Mouse (Mus musculus): ENCODE measurements around the gene Ado.

Ado gene

DNA sequence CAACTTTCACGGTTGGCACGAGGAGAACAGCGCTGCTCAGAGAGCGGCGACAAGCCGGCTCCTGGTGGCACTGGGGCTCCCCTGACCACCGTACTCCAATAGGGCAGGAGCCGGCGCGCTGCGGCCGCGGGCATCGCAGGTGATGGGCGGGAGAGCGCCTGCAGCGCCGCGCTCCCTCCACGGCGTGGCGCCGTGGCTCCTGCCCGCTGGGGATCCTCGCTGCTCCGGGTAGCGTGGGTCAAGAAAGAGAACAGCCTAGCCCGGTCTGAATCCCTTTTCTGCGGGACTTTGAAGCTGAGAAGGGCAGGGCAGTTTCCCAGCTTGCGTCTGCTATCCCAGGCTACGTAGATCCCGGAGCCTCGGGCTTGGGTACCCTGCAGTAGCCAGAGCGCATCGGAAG lies 12.8 kb downstream of the Ado start:
- peak; percentile 55 for DNase-seq

GRCm38 (mm10) chr10:67535256-67535655 lies 13.5 kb downstream of the Ado start, which contains the start of gene Egr2:
Egr2 (plus strand) TSS chr10:67535475.
- DNase-seq: peak; percentile 39

DNA sequence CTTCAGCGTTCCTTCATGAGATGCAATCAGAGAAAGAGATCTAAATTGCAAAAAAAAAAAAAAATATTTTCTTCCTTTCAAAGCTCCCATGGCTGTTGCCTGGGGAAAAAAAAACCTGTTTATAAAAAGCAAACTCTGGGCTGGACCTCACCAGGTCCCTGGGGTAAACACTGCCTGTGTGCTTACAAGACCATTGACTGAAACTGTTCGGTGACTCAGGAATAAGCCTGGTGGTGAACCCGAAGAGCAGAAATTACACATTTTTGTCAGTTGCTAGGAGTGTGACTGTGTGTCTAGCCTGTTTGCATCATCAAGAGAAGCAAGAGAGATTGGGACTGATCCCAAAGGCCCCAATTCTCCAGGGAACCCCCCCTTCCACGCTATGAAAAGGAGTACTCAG lies 19.0 kb downstream of the Ado start:
- DNase-seq: no peak

- DNase-seq: no peak
Measured at GRCm38 (mm10) chr10:67526435-67526834, 22.3 kb downstream of the Ado start.

GRCm38 (mm10) chr10:67524694-67525093 lies 24.1 kb downstream of the Ado start:
- no peak for DNase-seq

DNA sequence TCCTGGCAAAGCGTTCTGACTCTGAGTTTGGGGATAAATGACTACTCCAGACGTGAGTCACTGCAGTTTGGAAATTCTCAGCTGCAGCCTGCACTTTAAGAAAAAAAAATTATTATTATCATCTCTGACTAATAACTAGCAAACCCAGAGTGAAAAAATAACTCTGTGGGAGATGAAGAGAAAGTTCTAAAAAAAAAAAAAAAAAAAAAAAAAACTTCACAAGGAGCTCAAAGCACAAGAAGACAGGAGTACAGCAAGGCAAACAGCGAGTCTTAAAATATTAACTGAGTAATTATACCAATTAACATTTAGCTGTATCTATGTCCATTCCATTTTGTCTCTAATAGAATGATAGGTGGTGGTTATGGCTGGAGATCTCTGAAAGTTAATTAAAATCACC lies 24.6 kb downstream of the Ado start:
- no peak for DNase-seq

GRCm38 (mm10) chr10:67518733-67519132 lies 30.0 kb downstream of the Ado start:
- no peak for DNase-seq

DNA sequence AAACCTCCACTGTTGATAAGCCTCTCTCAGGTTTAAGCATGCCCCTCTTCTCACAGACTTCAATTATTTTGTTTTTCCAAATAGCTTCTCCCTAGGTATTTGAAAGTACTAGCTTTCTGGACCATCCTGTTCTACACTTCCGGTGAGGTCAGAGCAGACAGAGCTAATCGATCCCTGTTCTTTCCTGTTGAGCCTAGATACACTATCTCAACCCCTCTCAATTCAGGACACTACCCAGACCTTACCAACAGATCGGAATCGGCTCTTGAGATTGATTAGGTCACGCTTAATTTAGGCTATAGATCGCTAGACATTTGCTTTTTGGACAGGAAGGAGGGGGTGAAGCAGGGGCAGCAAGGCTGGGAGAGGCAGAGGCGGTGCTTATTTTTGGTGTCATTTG lies 35.9 kb downstream of the Ado start:
- no peak for DNase-seq

DNA sequence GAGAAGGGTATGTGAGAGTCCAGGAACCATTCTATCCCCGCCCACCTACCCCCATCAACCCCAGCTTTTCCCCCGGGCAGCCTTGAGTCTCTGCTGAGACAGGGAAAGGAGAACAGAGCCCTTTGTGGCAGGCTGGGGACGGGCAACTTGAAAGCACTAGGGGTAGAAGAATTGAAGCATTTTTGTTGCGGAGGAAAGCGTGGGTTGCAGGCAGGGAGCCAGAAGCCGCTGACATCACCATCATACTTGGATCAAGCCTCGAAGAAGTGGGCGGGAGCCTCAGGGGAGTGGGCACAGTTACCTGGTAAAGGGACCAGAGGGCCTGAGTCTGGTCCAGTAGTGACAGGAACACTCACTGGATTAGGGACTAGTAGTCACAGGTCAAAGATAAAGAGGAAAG lies 36.5 kb downstream of the Ado start:
- DNase-seq: no peak

DNA sequence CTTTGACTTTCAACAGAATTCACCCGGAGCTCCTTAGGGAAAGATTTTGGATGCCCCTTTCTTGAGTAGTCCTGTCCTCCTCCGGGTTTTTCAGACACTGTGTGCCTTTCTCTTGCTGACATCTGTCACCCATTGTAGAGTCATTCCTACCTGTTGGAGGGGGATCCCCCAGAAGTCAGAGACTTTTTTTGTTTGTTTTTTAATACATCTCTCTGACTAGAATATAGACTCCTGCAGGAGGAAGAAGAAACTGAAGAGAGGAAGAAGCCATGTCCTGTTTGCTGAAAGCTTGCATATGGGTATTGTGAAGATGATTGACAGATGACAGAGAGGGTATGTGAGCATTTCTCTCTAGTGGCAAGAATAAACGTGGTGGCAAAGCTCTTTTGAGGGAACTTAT lies 43.5 kb downstream of the Ado start:
- DNase-seq: no peak

DNA sequence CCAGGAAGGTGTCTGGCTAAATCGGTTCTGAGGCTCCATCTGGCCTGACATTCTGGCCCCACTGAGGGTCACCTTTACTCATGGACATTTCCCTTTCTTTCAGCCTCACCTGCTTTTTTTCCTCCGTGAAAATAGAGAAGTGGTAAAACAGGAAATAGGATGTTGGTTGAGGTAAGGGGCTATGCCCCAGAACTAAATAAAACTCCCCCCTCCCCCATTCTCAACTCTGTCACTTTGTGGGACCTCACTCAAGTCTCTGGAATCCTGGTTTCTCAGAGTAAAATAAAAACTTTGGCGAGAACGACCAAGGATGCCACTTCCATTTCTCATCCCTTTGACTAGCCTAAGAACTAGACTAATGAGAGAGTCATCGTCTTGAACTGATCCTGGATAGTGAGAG lies 44.7 kb downstream of the Ado start:
- DNase-seq: no peak

DNA sequence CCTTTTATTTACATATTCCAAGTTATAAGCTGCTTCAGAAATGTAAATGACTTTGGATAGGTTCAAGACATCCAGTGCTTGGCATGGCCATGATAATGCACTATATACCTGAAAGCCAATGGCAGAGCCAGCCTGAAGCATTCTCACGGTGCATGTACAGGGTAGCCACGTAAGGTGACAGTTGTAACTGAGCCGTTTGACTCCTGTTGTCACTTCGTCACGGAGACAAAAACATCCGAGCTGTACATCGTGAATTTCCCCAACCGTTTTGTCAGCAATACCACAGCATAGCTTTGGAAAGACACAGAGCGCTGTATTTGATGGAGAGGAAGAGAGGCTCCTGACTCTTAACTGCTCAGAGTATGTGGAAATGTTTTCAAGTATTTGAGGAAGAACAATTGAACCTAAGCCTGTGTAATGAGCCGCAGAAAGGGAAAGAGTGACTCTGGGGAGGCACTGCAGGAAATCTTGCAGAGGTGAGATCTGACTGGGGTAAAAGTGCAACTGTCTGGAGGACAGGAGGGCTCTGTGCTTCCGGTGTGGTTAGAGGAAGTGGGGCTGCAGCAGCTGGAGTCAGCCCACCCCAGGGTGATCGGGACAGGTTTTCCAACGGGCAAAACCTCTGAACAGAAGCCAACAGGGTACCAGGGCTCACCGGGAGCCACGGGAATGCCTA lies 45.3 kb downstream of the Ado start:
- DNase-seq: no peak

- DNase-seq: no peak
Measured at GRCm38 (mm10) chr10:67497951-67498350, 50.8 kb downstream of the Ado start.

DNA sequence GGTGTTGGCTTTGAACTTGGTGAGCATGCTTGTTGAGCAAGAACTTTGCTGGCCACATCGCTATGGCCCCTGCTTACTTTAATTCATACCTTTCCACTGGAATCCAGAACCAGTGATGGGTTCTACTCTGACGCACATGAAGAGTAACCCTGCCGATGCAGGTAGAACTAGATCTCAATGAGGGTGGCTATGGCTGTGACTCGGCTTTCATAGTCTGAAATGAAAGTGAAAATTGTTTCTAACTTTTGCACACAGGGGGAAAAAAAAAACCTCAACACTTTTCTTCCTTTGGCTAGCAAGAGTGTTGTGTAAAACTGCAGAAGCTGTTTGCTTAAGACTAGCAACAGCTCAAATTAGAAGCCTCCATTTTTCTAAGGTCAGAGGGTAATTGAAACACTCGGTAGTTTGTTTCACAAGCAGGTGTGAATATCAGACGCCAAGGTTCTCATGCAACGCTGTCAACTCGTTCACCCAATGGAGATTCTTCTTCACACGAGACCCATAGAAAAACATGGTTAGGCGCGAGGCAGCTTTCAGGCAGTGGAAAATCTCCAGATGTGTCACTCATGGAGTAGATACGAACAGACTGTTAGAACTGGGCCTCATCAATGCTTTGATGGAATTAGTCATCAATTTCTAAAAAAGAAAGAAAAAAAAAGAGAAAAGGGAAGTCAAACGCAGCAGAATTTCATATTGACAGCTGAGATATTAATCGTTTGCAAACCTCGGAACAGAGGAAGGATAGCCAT lies 51.4 kb downstream of the Ado start:
- DNase-seq: no peak

Data from right cerebral cortex, postnatal 4 days (tissue).